Mouse (Mus musculus) liver, adult 2 months (tissue): Measurements from ENCODE around the gene Myo18a.

Experiments used
- CTCF ChIP-seq: fragments of 200-500 bp; IDR thresholded peaks from 2 replicates; pipeline ENCODE4 v1.5.1; 2011; ENCODE audit warnings: low read depth, low read length, control low read depth
- POLR2A ChIP-seq: fragments of 200-500 bp; IDR thresholded peaks from 2 replicates; pipeline ENCODE4 v1.6.1; 2011; ENCODE audit warnings: low read length, control low read depth; ENCODE audit not compliant: insufficient read depth; ENCODE audit errors: extremely low read depth

GRCm38 (mm10) chr11:77884524-77885245, 121.6 kb downstream of the Myo18a start:
- no peak for TF ChIP-seq CTCF
- no peak for TF ChIP-seq POLR2A
